Mouse (Mus musculus) MEL (cell line): ENCODE measurements around the gene Ambra1. TPM values are rescaled to one million over a fixed set of nuclear protein-coding genes. Genes with fewer than 3 reads are reported as not detected.

ENCODE experiments used
- DNase-seq: peaks from one replicate; pipeline ENCODE4 v3.0.0; 2011; ENCODE audit warnings: low read depth, low spot score
- H3K27ac ChIP-seq: 2 replicates; pipeline ENCODE4 v1.5.1; 2012; ENCODE audit warnings: low read depth, mild to moderate bottlenecking, control low read depth, low read length, moderate library complexity; ENCODE audit not compliant: control insufficient read depth
- H3K27me3 ChIP-seq, 2 experiments: fragments of 150-350 bp in 1 of 2; sonication (generic) in 1 of 2; 2 replicates each; pipeline ENCODE4 v1.6.1; 2012; ENCODE audit warnings: low read length in 2 of 2, mild to moderate bottlenecking in 2 of 2, improper control_type of control experiment in 1 of 2, moderate library complexity in 1 of 2; ENCODE audit not compliant: insufficient read depth in 2 of 2, control insufficient read depth in 1 of 2
- H3K36me3 ChIP-seq, 2 experiments: 2 replicates each; pipeline ENCODE4 v1.6.1; 2012 to 2014; ENCODE audit warnings: low read length in 2 of 2, improper control_type of control experiment in 1 of 2, inconsistent platforms in 1 of 2, mild to moderate bottlenecking in 1 of 2; ENCODE audit not compliant: insufficient read depth in 2 of 2, control insufficient read depth in 1 of 2
- H3K4me1 ChIP-seq, 2 experiments: fragments of 150-350 bp in 1 of 2; sonication (generic) in 1 of 2; 2 replicates each; pipeline ENCODE4 v1.6.1; 2012; ENCODE audit warnings: low read length in 2 of 2, improper control_type of control experiment in 1 of 2, mild to moderate bottlenecking in 1 of 2; ENCODE audit not compliant: insufficient read depth in 2 of 2, control insufficient read depth in 1 of 2
- H3K4me3 ChIP-seq, 2 experiments: fragments of 150-350 bp in 1 of 2; sonication (generic) in 1 of 2; 2 replicates each; pipeline ENCODE4 v1.5.1; 2012; ENCODE audit warnings: low read depth in 2 of 2, low read length in 2 of 2, mild to moderate bottlenecking in 2 of 2, moderate library complexity in 2 of 2, control low read depth in 1 of 2, improper control_type of control experiment in 1 of 2; ENCODE audit not compliant: control insufficient read depth in 1 of 2, insufficient read depth in 1 of 2
- H3K79me2 ChIP-seq: 2 replicates; pipeline ENCODE4 v1.6.1; 2012; ENCODE audit warnings: mild to moderate bottlenecking, low read length, moderate library complexity; ENCODE audit not compliant: control insufficient read depth, poor library complexity, insufficient read depth
- H3K9ac ChIP-seq: 2 replicates; pipeline ENCODE4 v1.6.1; 2012; ENCODE audit warnings: low read depth, mild to moderate bottlenecking, control low read depth, low read length, moderate library complexity; ENCODE audit not compliant: control insufficient read depth, poor library complexity, severe bottlenecking
- H3K9me3 ChIP-seq: fragments of 150-350 bp; sonication (generic); replicated peaks from 2 replicates; pipeline ENCODE4 v1.6.1; 2012; ENCODE audit warnings: mild to moderate bottlenecking, low read length, improper control_type of control experiment, moderate library complexity; ENCODE audit not compliant: insufficient read depth
- CHD1 ChIP-seq: IDR thresholded peaks from 2 replicates; pipeline ENCODE4 v1.6.1; 2012; ENCODE audit warnings: low read depth, mild to moderate bottlenecking, inconsistent platforms, low read length, improper control_type of control experiment
- CHD2 ChIP-seq: IDR thresholded peaks from 2 replicates; pipeline ENCODE4 v1.6.1; 2011; ENCODE audit warnings: low read length, improper control_type of control experiment
- CTCF ChIP-seq, 3 experiments: IDR thresholded peaks in 2 of 3; conservative IDR thresholded peaks in 1 of 3; 2 replicates each; pipeline ENCODE4 v1.5.1; 2011 to 2012; ENCODE audit warnings: low read length in 3 of 3, low read depth in 2 of 3, mild to moderate bottlenecking in 2 of 3, improper control_type of control experiment in 1 of 3, inconsistent platforms in 1 of 3, mixed read lengths in 1 of 3, moderate library complexity in 1 of 3; ENCODE audit not compliant: control insufficient read depth in 1 of 3, insufficient read depth in 1 of 3, poor library complexity in 1 of 3, severe bottlenecking in 1 of 3
- E2F4 ChIP-seq: IDR thresholded peaks from 2 replicates; pipeline ENCODE4 v1.6.1; 2011; ENCODE audit warnings: low read depth, low read length, improper control_type of control experiment, borderline replicate concordance
- ELF1 ChIP-seq: IDR thresholded peaks from 2 replicates; pipeline ENCODE4 v1.6.1; 2014; ENCODE audit warnings: low read depth, mild to moderate bottlenecking, inconsistent platforms, low read length, improper control_type of control experiment, moderate library complexity
- EP300 ChIP-seq, 2 experiments: IDR thresholded peaks; 2 replicates each; pipeline ENCODE4 v1.6.1; 2011; ENCODE audit warnings: improper control_type of control experiment in 2 of 2, low read length in 2 of 2, low read depth in 1 of 2, mild to moderate bottlenecking in 1 of 2
- ETS1 ChIP-seq: IDR thresholded peaks from 2 replicates; pipeline ENCODE4 v1.6.1; 2012; ENCODE audit warnings: low read depth, mild to moderate bottlenecking, inconsistent platforms, low read length, improper control_type of control experiment, moderate library complexity
- GABPA ChIP-seq: IDR thresholded peaks from 2 replicates; pipeline ENCODE4 v1.6.1; 2012; ENCODE audit warnings: low read depth, mild to moderate bottlenecking, inconsistent platforms, low read length, improper control_type of control experiment, moderate library complexity
- GATA1 ChIP-seq: IDR thresholded peaks from 2 replicates; pipeline ENCODE4 v1.6.1; 2011; ENCODE audit warnings: low read depth, low read length, improper control_type of control experiment
- JUND ChIP-seq: IDR thresholded peaks from 2 replicates; pipeline ENCODE4 v1.6.1; 2011; ENCODE audit warnings: low read depth, mild to moderate bottlenecking, improper control_type of control experiment, low read length
- MAFK ChIP-seq: IDR thresholded peaks from 2 replicates; pipeline ENCODE4 v1.6.1; 2011; ENCODE audit warnings: low read depth, mild to moderate bottlenecking, low read length, improper control_type of control experiment, borderline replicate concordance
- MAX ChIP-seq: IDR thresholded peaks from 2 replicates; pipeline ENCODE4 v1.6.1; 2011; ENCODE audit warnings: low read length, improper control_type of control experiment
- MEF2A ChIP-seq: IDR thresholded peaks from 2 replicates; pipeline ENCODE4 v1.6.1; 2014; ENCODE audit warnings: low read depth, mild to moderate bottlenecking, inconsistent platforms, low read length, improper control_type of control experiment; ENCODE audit not compliant: poor library complexity, insufficient replicate concordance, severe bottlenecking; ENCODE audit errors: extremely low read depth
- MXI1 ChIP-seq: IDR thresholded peaks from 2 replicates; pipeline ENCODE4 v1.6.1; 2011; ENCODE audit warnings: mild to moderate bottlenecking, low read depth, low read length, improper control_type of control experiment
- NRF1 ChIP-seq: IDR thresholded peaks from 2 replicates; pipeline ENCODE4 v1.6.1; 2014; ENCODE audit warnings: low read depth, mild to moderate bottlenecking, inconsistent platforms, low read length, improper control_type of control experiment, moderate library complexity; ENCODE audit not compliant: poor library complexity, insufficient read depth, severe bottlenecking
- POLR2A ChIP-seq, 2 experiments: IDR thresholded peaks; 2 replicates each; pipeline ENCODE4 v1.6.1; 2011 to 2012; ENCODE audit warnings: low read length in 2 of 2, mild to moderate bottlenecking in 2 of 2, control low read depth in 1 of 2, improper control_type of control experiment in 1 of 2, low read depth in 1 of 2, moderate library complexity in 1 of 2; ENCODE audit not compliant: control insufficient read depth in 1 of 2, insufficient read depth in 1 of 2, poor library complexity in 1 of 2
- POLR2AphosphoS2 ChIP-seq: IDR thresholded peaks from 2 replicates; pipeline ENCODE4 v1.6.1; 2011; ENCODE audit warnings: low read length, improper control_type of control experiment
- POLR2AphosphoS5 ChIP-seq: IDR thresholded peaks from 2 replicates; pipeline ENCODE4 v1.6.1; 2012; ENCODE audit warnings: low read depth, borderline replicate concordance, mild to moderate bottlenecking, inconsistent platforms, low read length, moderate library complexity, mixed read lengths
- RAD21 ChIP-seq: IDR thresholded peaks from 2 replicates; pipeline ENCODE4 v1.6.1; 2011; ENCODE audit warnings: mild to moderate bottlenecking, low read depth, low read length, improper control_type of control experiment
- SIN3A ChIP-seq: IDR thresholded peaks from 2 replicates; pipeline ENCODE4 v1.6.1; 2012; ENCODE audit warnings: low read length, improper control_type of control experiment, inconsistent platforms
- TAL1 ChIP-seq: IDR thresholded peaks from 2 replicates; pipeline ENCODE4 v1.6.1; 2012; ENCODE audit warnings: mild to moderate bottlenecking, inconsistent platforms, low read length, moderate library complexity, mixed read lengths
- TCF12 ChIP-seq: IDR thresholded peaks from 2 replicates; pipeline ENCODE4 v1.6.1; 2014; ENCODE audit warnings: low read depth, mild to moderate bottlenecking, inconsistent platforms, low read length, improper control_type of control experiment, moderate library complexity
- UBTF ChIP-seq: IDR thresholded peaks from 2 replicates; pipeline ENCODE4 v1.6.1; 2012; ENCODE audit warnings: low read depth, mild to moderate bottlenecking, inconsistent platforms, low read length, improper control_type of control experiment, moderate library complexity, borderline replicate concordance; ENCODE audit not compliant: insufficient read depth
- USF1 ChIP-seq: IDR thresholded peaks from 2 replicates; pipeline ENCODE4 v1.6.1; 2014; ENCODE audit warnings: low read depth, mild to moderate bottlenecking, inconsistent platforms, low read length, improper control_type of control experiment, moderate library complexity
- ZKSCAN1 ChIP-seq: IDR thresholded peaks from 2 replicates; pipeline ENCODE4 v1.6.1; 2012; ENCODE audit warnings: low read depth, mild to moderate bottlenecking, inconsistent platforms, low read length, improper control_type of control experiment, moderate library complexity
- ZMIZ1 ChIP-seq: IDR thresholded peaks from 2 replicates; pipeline ENCODE4 v1.6.1; 2012; ENCODE audit warnings: low read depth, mild to moderate bottlenecking, inconsistent platforms, low read length, improper control_type of control experiment, moderate library complexity
- ZNF384 ChIP-seq: IDR thresholded peaks from 2 replicates; pipeline ENCODE4 v1.6.1; 2012; ENCODE audit warnings: low read depth, mild to moderate bottlenecking, inconsistent platforms, low read length, improper control_type of control experiment
- polyA plus RNA-seq, 2 experiments: library from polyadenylated mRNA; stranded (reverse) in 1 of 2; unstranded in 1 of 2; fragments of >175 nt in 1 of 2; fragments of >200 nt in 1 of 2; gene quantifications; 2 replicates each; pipeline versions ENCODE4 v1.2.1 to v1.2.4; 2012; ENCODE audit warnings: low replicate concordance in 2 of 2, low read depth in 1 of 2; ENCODE audit not compliant: insufficient read length in 2 of 2, insufficient read depth in 1 of 2, missing spikeins in 1 of 2
- total RNA-seq: library from RNA; depleted of rRNA; stranded (reverse); fragments of 300-350 nt; gene quantifications from 2 replicates; pipeline ENCODE4 v1.2.3, GENCODE M21; 2012

Gene Ambra1
- total and polyA plus RNA-seq, 3 experiments, result 14.6 to 24.7 TPM; not detected in 1

DNA sequence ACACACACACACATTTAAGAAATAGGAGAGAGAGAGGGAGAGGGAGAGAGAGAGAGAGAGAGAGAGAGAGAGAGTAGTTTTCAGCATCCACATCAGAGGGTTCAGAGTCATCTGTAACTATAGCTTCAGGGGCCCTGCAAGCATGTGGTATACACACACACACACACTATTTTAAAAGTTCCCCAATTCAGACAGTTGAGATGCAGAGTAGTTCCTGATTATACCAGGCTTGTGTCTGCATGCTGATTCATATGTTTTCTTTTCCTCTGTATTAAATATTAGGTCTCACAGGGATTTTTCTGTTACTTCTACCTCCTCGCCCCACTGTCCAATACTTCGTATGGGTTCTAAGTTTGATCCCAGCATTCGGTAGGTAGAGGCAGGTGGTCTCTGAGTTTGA is 2.9 kb upstream of the Ambra1 start (continued):
- no peak for TF ChIP-seq CHD2
- TF ChIP-seq NRF1, result no peak
- TF ChIP-seq JUND, result no peak
- peak; percentile 45; the same call in 1 of the 2 replicates for TF ChIP-seq SIN3A
- TF ChIP-seq GATA1, result no peak
- TF ChIP-seq MAFK, result no peak
- no peak for TF ChIP-seq MEF2A
- TF ChIP-seq CTCF (IDR thresholded peaks at IDR 0.05 in 2 of 3, conservative IDR thresholded peaks at IDR 0.05 in 1 of 3; ENCODE audit: control insufficient read depth in 1 of 3, insufficient read depth in 1 of 3, low read depth in 2 of 3, low read length in 3 of 3, poor library complexity in 1 of 3, severe bottlenecking in 1 of 3), result no peak
- TF ChIP-seq POLR2AphosphoS2, result no peak
- no peak for TF ChIP-seq USF1
- TF ChIP-seq MAX, result peak; percentile 61; the same call in 1 of the 2 replicates
- TF ChIP-seq, all 39 proteins: peak for 6

DNA sequence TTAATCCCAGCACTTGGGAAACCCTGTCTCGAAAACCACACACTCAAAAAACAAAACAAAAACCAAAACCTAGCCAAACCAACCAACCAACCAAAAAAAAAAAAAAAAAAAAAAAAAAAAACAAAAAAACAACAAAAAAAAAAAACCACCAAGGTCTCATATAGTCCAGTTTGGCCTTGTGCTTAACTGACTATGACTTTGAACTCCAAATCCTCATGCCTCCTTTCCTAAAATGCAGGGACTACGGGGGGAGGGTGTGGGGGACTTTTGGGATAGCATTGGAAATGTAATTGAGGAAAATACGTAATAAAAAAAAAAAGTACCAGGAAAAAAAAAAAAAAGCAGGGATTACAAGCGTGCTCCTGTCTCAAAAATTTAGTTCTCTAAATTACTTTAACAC is 363 bp upstream of the Ambra1 start:
- Histone ChIP-seq H3K36me3 (peaks cover 0 to 13% of the 10 kb centered on the region in 2 experiments; a peak in 2 of 4 replicates), H3K79me2 (peaks cover 26% of the 10 kb centered on the region), H3K9me3 (no peaks in the 10 kb centered on the region), H3K27me3 (no peaks in the 10 kb centered on the region), H3K4me1 (peaks cover 7 to 13% of the 10 kb centered on the region in 2 experiments), H3K9ac (peak overlapping the region; percentile 37), H3K4me3 (peak overlapping the region; percentile 17 to 98; a peak in 3 of 4 replicates), H3K27ac (no peak overlapping the region)
- no peak for DNase-seq
- TF ChIP-seq TCF12 (no peak), ZMIZ1 (no peak), POLR2A (IDR thresholded peaks at IDR 0.05; ENCODE audit: control insufficient read depth in 1 of 2, insufficient read depth in 1 of 2, low read depth in 1 of 2, low read length in 2 of 2, poor library complexity in 1 of 2) (no peak), CHD2 (no peak), NRF1 (no peak), ZKSCAN1 (0 out of 2 replicates have a peak, but pooled peaks have one; percentile 44), UBTF (no peak), ELF1 (no peak), ZNF384 (peak; percentile 62)

DNA sequence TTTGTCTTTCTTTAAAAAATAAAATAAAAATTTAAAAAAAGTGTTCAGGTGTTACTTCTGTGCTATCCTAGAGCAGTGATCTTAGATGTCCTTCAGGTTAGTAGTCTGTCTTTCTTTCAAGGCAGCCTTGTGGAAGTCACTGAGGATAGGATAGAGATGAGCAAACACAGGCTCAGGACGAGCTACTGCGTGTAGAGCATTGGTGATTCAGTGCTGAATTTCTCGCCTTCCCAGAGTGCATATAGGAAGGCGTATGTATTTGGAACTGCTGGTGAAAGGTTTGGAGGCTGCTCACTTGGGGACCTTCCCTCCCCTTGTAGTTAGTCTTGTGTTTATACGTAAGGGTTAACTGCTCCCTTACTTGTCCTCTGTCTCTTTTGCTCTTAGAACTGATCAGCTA is 5.3 kb downstream of the Ambra1 start:
- Histone ChIP-seq H3K9me3 (no peaks in the 10 kb centered on the region), H3K36me3 (peaks cover 0 to 10% of the 10 kb centered on the region in 2 experiments; a peak in 3 of 4 replicates), H3K9ac (no peak overlapping the region), H3K27ac (no peak overlapping the region), H3K4me3 (no peak overlapping the region), H3K27me3 (no peaks in the 10 kb centered on the region), H3K79me2 (peaks cover 45% of the 10 kb centered on the region), H3K4me1 (peaks cover 5 to 7% of the 10 kb centered on the region in 2 experiments; a peak in 3 of 4 replicates)
- DNase-seq, result no peak
- TF ChIP-seq UBTF, result no peak
- TF ChIP-seq E2F4, result no peak
- TF ChIP-seq MXI1, result no peak
- TF ChIP-seq RAD21, result no peak
- TF ChIP-seq GABPA, result no peak
- no peak for TF ChIP-seq SIN3A
- TF ChIP-seq ETS1, result no peak
- no peak for TF ChIP-seq EP300 (IDR thresholded peaks at IDR 0.05; ENCODE audit: low read depth in 1 of 2, low read length in 2 of 2)
- TF ChIP-seq GATA1, result no peak
- no peak for TF ChIP-seq POLR2AphosphoS5
- TF ChIP-seq CHD1, result no peak
- TF ChIP-seq TAL1, result no peak
